Mouse (Mus musculus): Measurements from ENCODE around the gene Gcnt1. TPM values are rescaled to one million over a fixed set of nuclear protein-coding genes. Genes with fewer than 3 reads are reported as not detected.

The Gcnt1 gene
- total RNA-seq, 2 experiments from 2014 or later = 2.5 to 2.6 TPM

GRCm38 (mm10) chr19:17368557-17368956 is 4.1 kb downstream of the Gcnt1 start:
- DNase-seq (ENCODE audit: low spot score in 2 of 2) = no peak

GRCm38 (mm10) chr19:17366364-17367090 is 6.1 kb downstream of the Gcnt1 start:
- no peak for DNase-seq (ENCODE audit: low spot score in 2 of 2)

GRCm38 (mm10) chr19:17364741-17365140 is 7.9 kb downstream of the Gcnt1 start:
- peak in 1 of 2 experiments; percentile 30 for DNase-seq (ENCODE audit: low spot score in 2 of 2)

- DNase-seq (ENCODE audit: low spot score in 2 of 2) = no peak
Measured at GRCm38 (mm10) chr19:17361181-17361580, 11.5 kb downstream of the Gcnt1 start.

GRCm38 (mm10) chr19:17359315-17359890 is 13.2 kb downstream of the Gcnt1 start:
- DNase-seq (ENCODE audit: low spot score in 2 of 2) = no peak

GRCm38 (mm10) chr19:17357391-17357790 is 15.3 kb downstream of the Gcnt1 start:
- DNase-seq (ENCODE audit: low spot score in 2 of 2) = no peak

GRCm38 (mm10) chr19:17356932-17357331 is 15.7 kb downstream of the Gcnt1 start:
- DNase-seq (ENCODE audit: low spot score in 2 of 2) = no peak

- DNase-seq (ENCODE audit: low spot score in 2 of 2) = peak; percentile 5 to 42
Measured at GRCm38 (mm10) chr19:17355950-17356867, 16.4 kb downstream of the Gcnt1 start.

- no peak for DNase-seq (ENCODE audit: low spot score in 2 of 2)
Measured at GRCm38 (mm10) chr19:17355361-17355760, 17.3 kb downstream of the Gcnt1 start.

GRCm38 (mm10) chr19:17354797-17355196 is 17.8 kb downstream of the Gcnt1 start:
- no peak for DNase-seq (ENCODE audit: low spot score in 2 of 2)

GRCm38 (mm10) chr19:17354362-17354761 is 18.3 kb downstream of the Gcnt1 start:
- no peak for DNase-seq (ENCODE audit: low spot score in 2 of 2)

- DNase-seq (ENCODE audit: low spot score in 2 of 2) = no peak
Measured at GRCm38 (mm10) chr19:17353727-17354126, 18.9 kb downstream of the Gcnt1 start.

- no peak for DNase-seq (ENCODE audit: low spot score in 2 of 2)
Measured at GRCm38 (mm10) chr19:17347852-17348251, 24.8 kb downstream of the Gcnt1 start.

GRCm38 (mm10) chr19:17346716-17347474 is 25.7 kb downstream of the Gcnt1 start:
- no peak for DNase-seq (ENCODE audit: low spot score in 2 of 2)

GRCm38 (mm10) chr19:17344881-17345280 is 27.8 kb downstream of the Gcnt1 start:
- no peak for DNase-seq (ENCODE audit: low spot score in 2 of 2)

GRCm38 (mm10) chr19:17339563-17339962 is 33.1 kb downstream of the Gcnt1 start:
- no peak for DNase-seq (ENCODE audit: low spot score in 2 of 2)

GRCm38 (mm10) chr19:17337057-17337679 is 35.5 kb downstream of the Gcnt1 start:
- no peak for DNase-seq (ENCODE audit: low spot score in 2 of 2)

GRCm38 (mm10) chr19:17336646-17337045 is 36.0 kb downstream of the Gcnt1 start:
- no peak for DNase-seq (ENCODE audit: low spot score in 2 of 2)

- DNase-seq (ENCODE audit: low spot score in 2 of 2) = no peak
Measured at GRCm38 (mm10) chr19:17334644-17335333, 37.9 kb downstream of the Gcnt1 start.

GRCm38 (mm10) chr19:17333043-17333442 is 39.6 kb downstream of the Gcnt1 start:
- DNase-seq (ENCODE audit: low spot score in 2 of 2) = no peak

Data from adrenal gland, adult 18-20 months (tissue).